Mouse (Mus musculus) subcutaneous adipose tissue, adult 2 months (tissue): ENCODE measurements around the gene Prdm4. TPM values are rescaled to one million over a fixed set of nuclear protein-coding genes. Genes with fewer than 3 reads are reported as not detected.

ENCODE experiments used
- polyA plus RNA-seq: library from polyadenylated mRNA; depleted of rRNA; stranded (reverse); fragments of >200 nt; gene quantifications from 2 replicates; pipeline ENCODE4 v1.2.3, GENCODE M21; 2012; ENCODE audit warnings: low replicate concordance; rRNA removed

Gene Prdm4
- polyA plus RNA-seq, result 17.0 and 28.9 TPM in 2 replicates

GRCm38 (mm10) chr10:85916498-85917309 is at the start of gene Prdm4:
Gene Prdm4 (minus strand): TSS chr10:85917142.

GRCm38 (mm10) chr10:85957464-85957950 is 40.6 kb upstream of the Prdm4 start, which contains the start of gene Rtcb:
Gene Rtcb (minus strand): TSS chr10:85957823.

GRCm38 (mm10) chr10:85927676-85928445 is 10.9 kb upstream of the Prdm4 start, which contains the start of gene Ascl4:
Gene Ascl4 (plus strand): TSS chr10:85927681.

Other genes with a start within 250 kb of the Prdm4 start
- gene Pwp1, start 87.6 kb downstream of the Prdm4 start, polyA plus RNA-seq, result 9.8 and 21.2 TPM in 2 replicates
- gene Ascl4, start 10.5 kb upstream of the Prdm4 start, polyA plus RNA-seq, result 0.19 TPM in 1 of 2 replicates, not detected in the other
- gene Rtcb, start 40.7 kb upstream of the Prdm4 start, polyA plus RNA-seq, result 67.0 and 98.1 TPM in 2 replicates
- not detected in 2 replicates for gene Bpifc, start 94.8 kb upstream of the Prdm4 start, polyA plus RNA-seq
- gene Fbxo7, start 104.8 kb upstream of the Prdm4 start, polyA plus RNA-seq, result 29.3 and 31.0 TPM in 2 replicates